Mouse (Mus musculus) E14TG2a.4 (cell line): Measurements from ENCODE around the gene Pak2.
A peak's percentile ranks its signal among the peaks of the same experiment; 100 is the strongest.

Experiments used
- CTCF ChIP-seq: conservative IDR thresholded peaks from 2 replicates; pipeline ENCODE4 v1.5.1; 2014; ENCODE audit warnings: low read length
- NANOG ChIP-seq: IDR thresholded peaks from 2 replicates; pipeline ENCODE4 v1.6.1; 2014; ENCODE audit warnings: borderline replicate concordance, low read length, mixed read lengths

DNA sequence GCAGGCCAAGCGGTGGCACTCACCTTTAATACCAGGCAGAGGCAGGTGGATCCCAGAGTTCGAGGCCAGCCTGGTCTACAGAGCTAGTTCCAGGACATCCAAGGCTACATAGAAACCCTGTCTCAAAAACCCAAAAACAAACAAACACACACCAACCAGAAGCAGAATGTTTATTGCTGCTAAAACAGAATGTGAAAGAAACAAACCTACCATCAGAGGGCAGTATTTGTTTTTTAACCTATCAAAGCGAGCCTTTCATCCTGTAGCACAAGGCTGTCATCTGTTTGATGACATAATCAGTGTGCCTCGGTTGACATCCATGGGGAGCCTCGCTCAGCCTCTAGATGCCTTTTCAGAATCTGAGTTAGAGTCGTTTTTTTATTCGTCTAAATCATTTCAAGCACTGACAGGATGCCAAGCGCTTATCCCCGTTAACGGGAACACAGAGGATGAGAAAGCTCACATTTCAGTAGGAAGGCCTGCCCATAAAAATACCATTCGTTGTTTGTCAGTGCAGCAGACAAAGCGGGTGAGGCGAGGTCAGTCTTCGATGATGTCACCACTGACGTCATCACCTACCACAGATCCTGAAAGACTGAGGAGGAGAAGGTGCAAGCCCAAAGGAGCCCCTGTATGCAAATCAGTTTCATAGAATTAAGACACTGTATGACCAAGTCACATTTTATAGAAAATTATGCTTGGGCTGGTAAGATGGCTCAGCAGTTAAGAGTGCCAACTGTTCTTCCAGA lies 32.0 kb upstream of the Pak2 start:
- TF ChIP-seq CTCF (peak; percentile 23), NANOG (no peak)
